In the genomic region with DNA sequence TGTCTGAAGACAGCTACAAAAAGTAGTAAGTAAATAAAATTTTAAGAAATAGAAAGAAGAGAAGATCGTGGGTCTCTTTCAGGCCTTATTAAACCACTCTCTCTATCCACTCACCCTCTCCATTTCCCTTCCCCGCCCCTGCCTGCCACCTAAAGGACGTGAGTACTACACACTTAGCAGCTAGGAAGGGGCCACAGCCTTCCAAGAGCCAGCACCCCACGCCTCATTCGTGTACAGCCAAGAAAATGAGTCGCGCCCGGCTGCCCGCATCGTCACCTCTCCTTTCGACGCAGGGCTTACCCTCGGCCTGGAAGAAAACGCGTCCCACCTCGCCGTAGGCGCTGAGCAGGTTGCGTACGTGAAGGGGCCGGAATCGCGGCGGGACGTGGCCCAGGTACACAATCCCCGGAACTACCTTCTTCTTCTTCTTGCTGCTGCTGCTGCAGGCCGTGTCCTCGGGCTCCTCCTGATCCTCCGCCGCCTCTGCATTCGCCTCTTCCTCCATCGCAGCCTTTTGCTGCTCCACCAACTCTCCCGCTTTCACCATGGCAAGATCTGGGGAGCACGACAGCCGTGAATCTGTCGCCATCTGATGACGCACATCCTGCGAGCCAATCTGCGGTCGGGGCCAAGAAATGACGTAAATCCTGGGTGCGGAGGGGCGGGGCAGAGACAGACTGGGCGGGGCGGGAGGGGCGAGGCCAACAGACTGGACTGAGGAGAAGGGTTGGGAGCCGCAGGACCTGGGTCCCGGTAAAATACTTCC, we compare ENCODE assay signal across 7 mouse cellular contexts. TPM values are rescaled to one million over a fixed set of nuclear protein-coding genes. Genes with fewer than 3 reads are reported as not detected.
A peak's percentile ranks its signal among the peaks of the same experiment; 100 is the strongest.
DNase-seq lines count a peak whose midpoint lies in the region; ATAC-seq and TF ChIP-seq lines count a peak whose summit lies in the region.

A gene (minus strand): TSS at position 581 of the 766 bp plus-strand sequence.

- H3K27ac ChIP-seq in intestine, postnatal 0 days (ENCODE audit: low read depth, low read length) = peak within 1 kb of the TSS; percentile 75
- no peak within 1 kb of the TSS; the same call in 1 of the 2 replicates for H3K27ac ChIP-seq in limb, embryonic 11.5 days (replicated peaks; ENCODE audit: low read depth, low read length)
- peak within 1 kb of the TSS; percentile 73 for H3K27ac ChIP-seq in midbrain, embryonic 13.5 days
- H3K27ac ChIP-seq in small intestine, adult 2 months (ENCODE audit: insufficient read depth, low read depth, low read length) = peak within 1 kb of the TSS; percentile 75

- ATAC-seq in granulocyte monocyte progenitor cell, adult 5-6 weeks (replicated peaks; ENCODE audit: poor library complexity, severe bottlenecking) = peak; percentile 82
- peak; percentile 77 for ATAC-seq in intestine, postnatal 0 days
- ATAC-seq in limb, embryonic 11.5 days (ENCODE audit: insufficient number of reproducible peaks, low FRiP score, low TSS enrichment, low read depth) = peak; percentile 88
- ATAC-seq in midbrain, embryonic 13.5 days = peak; percentile 87

- peak within 1 kb of the TSS; percentile 100 for H3K4me3 ChIP-seq in intestine, postnatal 0 days (ENCODE audit: low read depth, low read length)
- peak within 1 kb of the TSS; percentile 95 for H3K4me3 ChIP-seq in limb, embryonic 11.5 days (ENCODE audit: low read depth, low read length)
- peak within 1 kb of the TSS; percentile 71 for H3K4me3 ChIP-seq in midbrain, embryonic 13.5 days (replicated peaks)
- H3K4me3 ChIP-seq in small intestine, adult 2 months (ENCODE audit: low read depth, low read length) = peak within 1 kb of the TSS; percentile 88

- peak within 1 kb of the TSS; percentile 96 for H3K4me2 ChIP-seq in intestine, postnatal 0 days (replicated peaks; ENCODE audit: low read depth)
- H3K4me2 ChIP-seq in limb, embryonic 11.5 days (ENCODE audit: low read depth, severe bottlenecking) = peak within 1 kb of the TSS; percentile 73
- peak within 1 kb of the TSS; percentile 91 for H3K4me2 ChIP-seq in midbrain, embryonic 13.5 days (replicated peaks)

- H3K4me1 ChIP-seq in intestine, postnatal 0 days (replicated peaks; ENCODE audit: control insufficient read depth, insufficient read depth, low read length) = no peaks in the 10 kb centered on the region
- no peaks in the 10 kb centered on the region for H3K4me1 ChIP-seq in limb, embryonic 11.5 days (ENCODE audit: control insufficient read depth, insufficient read depth, low read length)
- H3K4me1 ChIP-seq in midbrain, embryonic 13.5 days (replicated peaks) = peaks cover 29% of the 10 kb centered on the region
- H3K4me1 ChIP-seq in small intestine, adult 2 months (ENCODE audit: control insufficient read depth, insufficient read depth, insufficient read length, low read length) = peaks cover 3% of the 10 kb centered on the region; the same call in 1 of the 2 replicates

- H3K36me3 ChIP-seq in intestine, postnatal 0 days (ENCODE audit: control insufficient read depth, insufficient read depth) = peaks cover 17% of the 10 kb centered on the region
- peaks cover 8% of the 10 kb centered on the region for H3K36me3 ChIP-seq in limb, embryonic 11.5 days (ENCODE audit: control insufficient read depth, insufficient read depth, low read length)
- peaks cover 35% of the 10 kb centered on the region for H3K36me3 ChIP-seq in midbrain, embryonic 13.5 days
- peaks cover 16% of the 10 kb centered on the region for H3K36me3 ChIP-seq in small intestine, adult 2 months (ENCODE audit: control insufficient read depth, insufficient read depth, low read length)

- peak; percentile 98 for DNase-seq in adrenal gland, postnatal 14 days
- peak; percentile 95 for DNase-seq in embryo, embryonic 9.5 days (ENCODE audit: extremely low spot score)
- peak; percentile 97 for DNase-seq in limb, embryonic 11.5 days (ENCODE audit: low spot score)

- TF ChIP-seq CTCF in intestine, postnatal 0 days (IDR thresholded peaks at IDR 0.05; ENCODE audit: low read depth) = 0 out of 2 replicates have a peak, but pooled peaks have one; percentile 12
- TF ChIP-seq CTCF in small intestine, adult 2 months (IDR thresholded peaks at IDR 0.05; ENCODE audit: extremely low read depth, insufficient read length, insufficient replicate concordance, low read depth, low read length) = no peak

- WGBS in intestine, postnatal 0 days = under 1% methylated on average over 48 of the region's 48 CpGs
- WGBS in limb, embryonic 11.5 days = 1% methylated on average over 46 of the region's 48 CpGs
- WGBS in midbrain, embryonic 13.5 days = under 1% methylated on average over 48 of the region's 48 CpGs
- whole genome bisulfite sequencing in small intestine, adult 2 months = under 1% methylated on average over 48 of the region's 48 CpGs

- H3K27me3 ChIP-seq in intestine, postnatal 0 days (replicated peaks; ENCODE audit: control insufficient read depth, insufficient read depth, low read length) = no peaks in the 10 kb centered on the region
- no peaks in the 10 kb centered on the region for H3K27me3 ChIP-seq in limb, embryonic 11.5 days (ENCODE audit: control insufficient read depth, insufficient read depth, low read length)
- no peaks in the 10 kb centered on the region for H3K27me3 ChIP-seq in midbrain, embryonic 13.5 days
- H3K27me3 ChIP-seq in small intestine, adult 2 months (ENCODE audit: control insufficient read depth, insufficient read depth, low read length) = no peaks in the 10 kb centered on the region

- peak within 1 kb of the TSS; percentile 85 for H3K9ac ChIP-seq in intestine, postnatal 0 days (ENCODE audit: low read depth, low read length)
- H3K9ac ChIP-seq in limb, embryonic 11.5 days (ENCODE audit: low read length) = peak within 1 kb of the TSS; percentile 67
- peak within 1 kb of the TSS; percentile 83 for H3K9ac ChIP-seq in midbrain, embryonic 13.5 days (replicated peaks)

- no peaks in the 10 kb centered on the region for H3K9me3 ChIP-seq in intestine, postnatal 0 days (ENCODE audit: control insufficient read depth)
- no peaks in the 10 kb centered on the region for H3K9me3 ChIP-seq in limb, embryonic 11.5 days (ENCODE audit: control insufficient read depth, low read length)
- no peaks in the 10 kb centered on the region for H3K9me3 ChIP-seq in midbrain, embryonic 13.5 days

- TF ChIP-seq POLR2A in small intestine, adult 2 months (IDR thresholded peaks at IDR 0.05; ENCODE audit: low read depth, low read length) = peak; percentile 20; the same call in 1 of the 2 replicates

RNA-seq across cellular contexts. Expression of the gene that starts here (rescaled TPM):
- total RNA-seq in adrenal gland, postnatal 14 days (2021) = 5.9 and 6.3 TPM in 2 replicates
- total RNA-seq in granulocyte monocyte progenitor cell, adult 5-6 weeks (2014; fragmentation: Nextera tagmentation) = 2.9 and 5.7 TPM in 2 replicates
- 11.0 and 13.7 TPM in 2 replicates for total RNA-seq in granulocyte monocyte progenitor cell, adult 5-6 weeks (2017)
- 5.1 and 5.6 TPM in 2 replicates for polyA plus RNA-seq in intestine, postnatal 0 days (2015; fragmentation: Nextera tagmentation; extraction: Ambion mirVana)
- polyA plus RNA-seq in limb, embryonic 11.5 days (2014; fragmentation: Nextera tagmentation; extraction: Ambion mirVana) = 16.3 and 17.4 TPM in 2 replicates
- 10.8 TPM in 2 replicates for polyA plus RNA-seq in midbrain, embryonic 13.5 days (2015; fragmentation: Nextera tagmentation; extraction: Ambion mirVana)
- 0.95 and 1.2 TPM in 2 replicates for polyA plus RNA-seq in small intestine, adult 2 months (2012; rRNA removed)
